Mouse (Mus musculus): ENCODE measurements around the gene Ercc6l2. TPM values are rescaled to one million over a fixed set of nuclear protein-coding genes. Genes with fewer than 3 reads are reported as not detected.

Gene Ercc6l2
- total and polyA plus RNA-seq, 2 experiments from 2014 or later: 10.7 to 18.0 TPM

GRCm38 (mm10) chr13:63815931-63816330 is 891 bp downstream of the Ercc6l2 start:
- DNase-seq (no peak), ATAC-seq (no peak)
- Histone ChIP-seq H3K4me3 (ENCODE audit: low read depth, low read length) (peak overlapping the region; percentile 64), H3K9ac (peak overlapping the region; percentile 86), H3K27ac (ENCODE audit: low read depth, low read length) (no peak overlapping the region), H3K27me3 (ENCODE audit: insufficient read depth, low read length) (no peaks in the 10 kb centered on the region), H3K36me3 (ENCODE audit: insufficient read depth) (no peaks in the 10 kb centered on the region), H3K4me2 (ENCODE audit: low read depth) (peak overlapping the region; percentile 59), H3K4me1 (ENCODE audit: insufficient read depth) (peaks cover 14% of the 10 kb centered on the region), H3K9me3 (ENCODE audit: low read length) (no peaks in the 10 kb centered on the region)
- no peak for TF ChIP-seq CTCF (IDR thresholded peaks at IDR 0.05; ENCODE audit: low read depth)

DNA sequence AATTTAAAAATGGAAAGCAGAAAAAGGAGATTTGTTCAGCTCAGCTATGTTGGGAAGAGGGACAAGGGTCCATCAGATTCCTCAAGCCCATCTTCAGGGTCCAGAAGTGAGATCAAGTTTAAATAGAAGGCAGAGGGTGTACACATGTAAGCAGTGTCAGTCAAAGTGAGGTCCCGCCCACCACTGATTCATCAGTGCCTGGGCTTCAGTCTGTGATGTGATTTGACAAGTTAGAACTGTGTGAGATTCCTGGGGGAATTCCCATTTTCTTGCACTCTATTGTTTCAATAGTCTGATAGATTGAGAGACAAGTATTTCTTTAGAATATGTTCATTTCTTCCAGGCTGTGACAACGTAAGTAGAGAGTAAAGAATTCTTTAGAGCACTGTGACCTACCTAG is 30.7 kb downstream of the Ercc6l2 start:
- no peak for ATAC-seq
- WGBS: 92% methylated on average over 2 of the region's 2 CpGs

GRCm38 (mm10) chr13:63850308-63851011 is 35.4 kb downstream of the Ercc6l2 start:
- Histone ChIP-seq H3K9me3 (ENCODE audit: low read length) (no peaks in the 10 kb centered on the region), H3K27me3 (ENCODE audit: insufficient read depth, low read length) (no peaks in the 10 kb centered on the region), H3K4me2 (ENCODE audit: low read depth) (no peak overlapping the region), H3K27ac (ENCODE audit: low read depth, low read length) (no peak overlapping the region), H3K36me3 (ENCODE audit: insufficient read depth) (peaks cover 14% of the 10 kb centered on the region), H3K4me3 (ENCODE audit: low read depth, low read length) (no peak overlapping the region), H3K4me1 (ENCODE audit: insufficient read depth) (no peaks in the 10 kb centered on the region), H3K9ac (no peak overlapping the region)
- DNase-seq (no peak), ATAC-seq (no peak)
- 95% methylated on average over 3 of the region's 3 CpGs for WGBS
- TF ChIP-seq CTCF (IDR thresholded peaks at IDR 0.05; ENCODE audit: low read depth): no peak

More for the DNA sequence above, 30.7 kb downstream of the Ercc6l2 start:
- no peaks in the 10 kb centered on the region for H3K27me3 ChIP-seq (ENCODE audit: insufficient read depth, low read length)
- DNase-seq: no peak
- H3K27ac ChIP-seq (ENCODE audit: low read depth, low read length): no peak overlapping the region
- H3K4me2 ChIP-seq (ENCODE audit: low read depth): no peak overlapping the region
- no peaks in the 10 kb centered on the region for H3K4me1 ChIP-seq (ENCODE audit: insufficient read depth)
- H3K4me3 ChIP-seq (ENCODE audit: low read depth, low read length): no peak overlapping the region
- no peak overlapping the region for H3K9ac ChIP-seq
- TF ChIP-seq CTCF (IDR thresholded peaks at IDR 0.05; ENCODE audit: low read depth): no peak
- no peaks in the 10 kb centered on the region for H3K9me3 ChIP-seq (ENCODE audit: low read length)
- peaks cover 16% of the 10 kb centered on the region for H3K36me3 ChIP-seq (ENCODE audit: insufficient read depth)

DNA sequence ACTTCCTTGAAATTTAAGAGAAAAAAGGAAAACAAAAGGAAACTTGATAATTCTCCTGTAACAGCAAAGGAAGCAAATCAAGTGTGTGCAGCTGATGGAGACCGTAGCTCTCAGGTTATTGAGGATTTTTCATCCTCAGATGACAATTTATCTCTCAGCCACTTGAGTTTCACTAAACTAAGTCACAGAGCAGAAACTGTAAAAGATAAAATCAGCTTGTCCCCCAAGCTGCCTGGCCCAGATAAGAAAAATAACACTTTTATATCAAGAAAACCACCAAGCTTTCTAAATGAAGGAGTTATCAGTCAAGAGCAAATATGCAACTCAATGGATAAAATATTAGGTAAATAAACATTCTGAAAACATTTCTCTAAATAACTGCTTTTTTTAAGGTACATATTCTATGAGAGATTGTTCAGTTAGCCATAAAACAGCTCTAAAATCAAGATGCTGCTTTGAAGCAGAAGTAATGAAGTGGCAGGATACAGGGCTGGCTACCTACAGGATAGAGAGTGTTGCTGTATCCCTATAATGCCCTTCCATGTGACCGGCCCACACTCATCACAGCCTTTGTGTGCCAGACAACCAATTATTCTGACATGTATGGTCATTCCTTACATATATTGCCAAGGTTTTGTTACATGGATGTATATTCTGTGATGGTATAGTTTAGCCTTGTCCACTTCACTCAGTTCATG is 57.7 kb downstream of the Ercc6l2 start:
- Histone ChIP-seq H3K4me2 (ENCODE audit: low read depth) (no peak overlapping the region), H3K4me1 (ENCODE audit: insufficient read depth) (no peaks in the 10 kb centered on the region), H3K27ac (ENCODE audit: low read depth, low read length) (no peak overlapping the region), H3K9ac (no peak overlapping the region), H3K36me3 (ENCODE audit: insufficient read depth) (peaks cover 13% of the 10 kb centered on the region), H3K9me3 (ENCODE audit: low read length) (no peaks in the 10 kb centered on the region), H3K27me3 (ENCODE audit: insufficient read depth, low read length) (no peaks in the 10 kb centered on the region), H3K4me3 (ENCODE audit: low read depth, low read length) (no peak overlapping the region)
- DNase-seq (no peak), ATAC-seq (no peak)
- TF ChIP-seq CTCF (IDR thresholded peaks at IDR 0.05; ENCODE audit: low read depth): no peak
- WGBS: 93% methylated on average over 2 of the region's 2 CpGs

DNA sequence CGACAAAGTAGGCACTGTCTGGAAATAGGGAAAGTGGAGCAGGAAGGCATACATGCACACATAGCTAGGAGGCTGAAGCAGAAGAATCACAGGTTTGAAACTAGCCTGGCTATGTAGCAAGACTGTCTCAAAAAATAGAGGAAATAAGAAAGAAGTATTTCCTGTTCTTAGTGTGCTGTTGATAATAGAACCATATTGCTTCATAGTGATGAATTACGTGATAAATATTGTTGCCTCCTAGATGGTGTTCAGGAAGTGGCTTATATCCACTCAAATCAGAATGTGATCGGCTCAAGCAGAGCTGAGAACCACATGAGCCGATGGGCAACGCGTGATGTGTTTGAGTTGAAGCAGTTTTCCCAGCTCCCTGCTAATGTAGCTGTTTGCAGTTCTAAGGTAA is 62.1 kb downstream of the Ercc6l2 start:
- no peak overlapping the region for H3K9ac ChIP-seq
- no peak overlapping the region for H3K27ac ChIP-seq (ENCODE audit: low read depth, low read length)
- TF ChIP-seq CTCF (IDR thresholded peaks at IDR 0.05; ENCODE audit: low read depth): no peak
- no peaks in the 10 kb centered on the region for H3K9me3 ChIP-seq (ENCODE audit: low read length)
- DNase-seq: no peak
- no peak overlapping the region for H3K4me2 ChIP-seq (ENCODE audit: low read depth)
- no peak overlapping the region for H3K4me3 ChIP-seq (ENCODE audit: low read depth, low read length)
- no peak for ATAC-seq
- WGBS: 89% methylated on average over 6 of the region's 6 CpGs
- no peaks in the 10 kb centered on the region for H3K4me1 ChIP-seq (ENCODE audit: insufficient read depth)
- H3K27me3 ChIP-seq (ENCODE audit: insufficient read depth, low read length): no peaks in the 10 kb centered on the region
- peaks cover 2% of the 10 kb centered on the region; the same call in 1 of the 2 replicates for H3K36me3 ChIP-seq (ENCODE audit: insufficient read depth)

- WGBS: 19% methylated on average over 1 of the region's 1 CpGs
- H3K27ac ChIP-seq (ENCODE audit: low read depth, low read length): no peak overlapping the region
- H3K4me3 ChIP-seq (ENCODE audit: low read depth, low read length): no peak overlapping the region
- no peak for TF ChIP-seq CTCF (IDR thresholded peaks at IDR 0.05; ENCODE audit: low read depth)
- ATAC-seq (no peak), DNase-seq (no peak)
- no peaks in the 10 kb centered on the region for H3K36me3 ChIP-seq (ENCODE audit: insufficient read depth)
- no peaks in the 10 kb centered on the region for H3K4me1 ChIP-seq (ENCODE audit: insufficient read depth)
- no peaks in the 10 kb centered on the region for H3K9me3 ChIP-seq (ENCODE audit: low read length)
- no peak overlapping the region for H3K4me2 ChIP-seq (ENCODE audit: low read depth)
- no peak overlapping the region for H3K9ac ChIP-seq
- no peaks in the 10 kb centered on the region for H3K27me3 ChIP-seq (ENCODE audit: insufficient read depth, low read length)
These were observed 64.2 kb downstream of the Ercc6l2 start for GRCm38 (mm10) chr13:63879105-63879863.

GRCm38 (mm10) chr13:63879864-63880141 is 64.8 kb downstream of the Ercc6l2 start:
- Histone ChIP-seq H3K9ac (no peak overlapping the region), H3K27ac (ENCODE audit: low read depth, low read length) (no peak overlapping the region), H3K27me3 (ENCODE audit: insufficient read depth, low read length) (no peaks in the 10 kb centered on the region), H3K4me1 (ENCODE audit: insufficient read depth) (no peaks in the 10 kb centered on the region), H3K4me2 (ENCODE audit: low read depth) (no peak overlapping the region), H3K36me3 (ENCODE audit: insufficient read depth) (no peaks in the 10 kb centered on the region), H3K9me3 (ENCODE audit: low read length) (no peaks in the 10 kb centered on the region), H3K4me3 (ENCODE audit: low read depth, low read length) (no peak overlapping the region)
- no peak for ATAC-seq
- WGBS: 18% methylated on average over 4 of the region's 4 CpGs
- no peak for DNase-seq
- no peak for TF ChIP-seq CTCF (IDR thresholded peaks at IDR 0.05; ENCODE audit: low read depth)
